Mouse (Mus musculus): ENCODE measurements around the gene Tmem164. TPM values are rescaled to one million over a fixed set of nuclear protein-coding genes. Genes with fewer than 3 reads are reported as not detected.

Tmem164 gene
- polyA plus RNA-seq, 1 experiment from 2014 or later = 14.3 TPM

- no peaks in the 10 kb centered on the region for H3K9me3 ChIP-seq (ENCODE audit: control insufficient read depth)
- no peaks in the 10 kb centered on the region for H3K36me3 ChIP-seq (ENCODE audit: control insufficient read depth, insufficient read depth)
- 62% methylated on average over 9 of the region's 9 CpGs for WGBS
- H3K27me3 ChIP-seq (replicated peaks; ENCODE audit: control insufficient read depth, insufficient read depth, low read length) = 0 out of 2 replicates have a peak, but pooled peaks cover 4% of the 10 kb centered on the region
- no peak overlapping the region for H3K4me2 ChIP-seq (replicated peaks; ENCODE audit: low read depth)
- no peaks in the 10 kb centered on the region for H3K4me1 ChIP-seq (replicated peaks; ENCODE audit: control insufficient read depth, insufficient read depth, low read length)
- H3K4me3 ChIP-seq (ENCODE audit: low read depth, low read length) = no peak overlapping the region
- no peak for ATAC-seq
- TF ChIP-seq CTCF (IDR thresholded peaks at IDR 0.05; ENCODE audit: low read depth) = no peak
- H3K9ac ChIP-seq (ENCODE audit: low read depth, low read length) = no peak overlapping the region
- H3K27ac ChIP-seq (ENCODE audit: low read depth, low read length) = no peak overlapping the region
Observed at GRCm38 (mm10) chrX:142669312-142670091, 11.7 kb upstream of the Tmem164 start.

GRCm38 (mm10) chrX:142670121-142670520 is 11.1 kb upstream of the Tmem164 start:
- no peak for ATAC-seq
- 58% methylated on average over 3 of the region's 3 CpGs for WGBS
- Histone ChIP-seq H3K36me3 (ENCODE audit: control insufficient read depth, insufficient read depth) (no peaks in the 10 kb centered on the region), H3K27me3 (replicated peaks; ENCODE audit: control insufficient read depth, insufficient read depth, low read length) (0 out of 2 replicates have a peak, but pooled peaks cover 4% of the 10 kb centered on the region), H3K9ac (ENCODE audit: low read depth, low read length) (no peak overlapping the region), H3K4me3 (ENCODE audit: low read depth, low read length) (no peak overlapping the region), H3K4me1 (replicated peaks; ENCODE audit: control insufficient read depth, insufficient read depth, low read length) (no peaks in the 10 kb centered on the region), H3K4me2 (replicated peaks; ENCODE audit: low read depth) (no peak overlapping the region), H3K9me3 (ENCODE audit: control insufficient read depth) (no peaks in the 10 kb centered on the region), H3K27ac (ENCODE audit: low read depth, low read length) (no peak overlapping the region)
- TF ChIP-seq CTCF (IDR thresholded peaks at IDR 0.05; ENCODE audit: low read depth) = no peak

- Histone ChIP-seq H3K9ac (ENCODE audit: low read depth, low read length) (no peak overlapping the region), H3K4me3 (ENCODE audit: low read depth, low read length) (no peak overlapping the region), H3K27me3 (replicated peaks; ENCODE audit: control insufficient read depth, insufficient read depth, low read length) (0 out of 2 replicates have a peak, but pooled peaks cover 4% of the 10 kb centered on the region), H3K27ac (ENCODE audit: low read depth, low read length) (no peak overlapping the region), H3K9me3 (ENCODE audit: control insufficient read depth) (no peaks in the 10 kb centered on the region), H3K4me1 (replicated peaks; ENCODE audit: control insufficient read depth, insufficient read depth, low read length) (no peaks in the 10 kb centered on the region), H3K36me3 (ENCODE audit: control insufficient read depth, insufficient read depth) (no peaks in the 10 kb centered on the region), H3K4me2 (replicated peaks; ENCODE audit: low read depth) (no peak overlapping the region)
- TF ChIP-seq CTCF (IDR thresholded peaks at IDR 0.05; ENCODE audit: low read depth) = no peak
- WGBS = 94% methylated on average over 1 of the region's 1 CpGs
- no peak for ATAC-seq
Observed at GRCm38 (mm10) chrX:142671141-142671540, 10.1 kb upstream of the Tmem164 start.

- H3K9me3 ChIP-seq (ENCODE audit: control insufficient read depth) = no peaks in the 10 kb centered on the region
- H3K27me3 ChIP-seq (replicated peaks; ENCODE audit: control insufficient read depth, insufficient read depth, low read length) = 0 out of 2 replicates have a peak, but pooled peaks cover 4% of the 10 kb centered on the region
- WGBS = 67% methylated on average over 1 of the region's 1 CpGs
- no peak overlapping the region for H3K4me2 ChIP-seq (replicated peaks; ENCODE audit: low read depth)
- ATAC-seq = no peak
- H3K36me3 ChIP-seq (ENCODE audit: control insufficient read depth, insufficient read depth) = no peaks in the 10 kb centered on the region
- no peak overlapping the region for H3K4me3 ChIP-seq (ENCODE audit: low read depth, low read length)
- no peaks in the 10 kb centered on the region for H3K4me1 ChIP-seq (replicated peaks; ENCODE audit: control insufficient read depth, insufficient read depth, low read length)
- no peak overlapping the region for H3K27ac ChIP-seq (ENCODE audit: low read depth, low read length)
- TF ChIP-seq CTCF (IDR thresholded peaks at IDR 0.05; ENCODE audit: low read depth) = no peak
- H3K9ac ChIP-seq (ENCODE audit: low read depth, low read length) = no peak overlapping the region
Observed at GRCm38 (mm10) chrX:142672701-142673100, 8.5 kb upstream of the Tmem164 start.

GRCm38 (mm10) chrX:142677193-142677592 is 4.0 kb upstream of the Tmem164 start:
- no peak for TF ChIP-seq CTCF (IDR thresholded peaks at IDR 0.05; ENCODE audit: low read depth)
- no peak overlapping the region for H3K27ac ChIP-seq (ENCODE audit: low read depth, low read length)
- WGBS = 55% methylated on average over 2 of the region's 3 CpGs

GRCm38 (mm10) chrX:142678499-142679474 is 2.4 kb upstream of the Tmem164 start:
- WGBS = 64% methylated on average over 13 of the region's 13 CpGs
- Histone ChIP-seq H3K9ac (ENCODE audit: low read depth, low read length) (no peak overlapping the region), H3K27me3 (replicated peaks; ENCODE audit: control insufficient read depth, insufficient read depth, low read length) (no peaks in the 10 kb centered on the region), H3K36me3 (ENCODE audit: control insufficient read depth, insufficient read depth) (no peaks in the 10 kb centered on the region), H3K4me2 (replicated peaks; ENCODE audit: low read depth) (no peak overlapping the region), H3K4me1 (replicated peaks; ENCODE audit: control insufficient read depth, insufficient read depth, low read length) (no peaks in the 10 kb centered on the region), H3K27ac (ENCODE audit: low read depth, low read length) (no peak overlapping the region), H3K9me3 (ENCODE audit: control insufficient read depth) (no peaks in the 10 kb centered on the region), H3K4me3 (ENCODE audit: low read depth, low read length) (no peak overlapping the region)
- no peak for TF ChIP-seq CTCF (IDR thresholded peaks at IDR 0.05; ENCODE audit: low read depth)
- ATAC-seq = no peak

More at GRCm38 (mm10) chrX:142677193-142677592, 4.0 kb upstream of the Tmem164 start:
- H3K4me1 ChIP-seq (replicated peaks; ENCODE audit: control insufficient read depth, insufficient read depth, low read length) = no peaks in the 10 kb centered on the region
- ATAC-seq = no peak
- no peaks in the 10 kb centered on the region for H3K36me3 ChIP-seq (ENCODE audit: control insufficient read depth, insufficient read depth)
- no peak overlapping the region for H3K9ac ChIP-seq (ENCODE audit: low read depth, low read length)
- no peak overlapping the region for H3K4me3 ChIP-seq (ENCODE audit: low read depth, low read length)
- no peaks in the 10 kb centered on the region for H3K27me3 ChIP-seq (replicated peaks; ENCODE audit: control insufficient read depth, insufficient read depth, low read length)
- no peak overlapping the region for H3K4me2 ChIP-seq (replicated peaks; ENCODE audit: low read depth)
- H3K9me3 ChIP-seq (ENCODE audit: control insufficient read depth) = no peaks in the 10 kb centered on the region

Measured in intestine, postnatal 0 days (tissue).